Mouse (Mus musculus): ENCODE data around the gene Calhm2. TPM values are rescaled to one million over a fixed set of nuclear protein-coding genes. Genes with fewer than 3 reads are reported as not detected.

Gene Calhm2
- polyA plus RNA-seq, 1 experiment from 2014 or later, result 1.3 TPM

Other genes with a start within 250 kb of the Calhm2 start
- 37.0 and 49.6 TPM in 2 replicates for gene Ina, start 123.6 kb downstream of the Calhm2 start, polyA plus RNA-seq (2014; fragmentation: Nextera tagmentation; extraction: Ambion mirVana)
- gene Nt5c2, start 123.1 kb downstream of the Calhm2 start, polyA plus RNA-seq (2014; fragmentation: Nextera tagmentation; extraction: Ambion mirVana), result 72.5 and 90.4 TPM in 2 replicates
- gene Pcgf6, start 87.4 kb downstream of the Calhm2 start, polyA plus RNA-seq (2014; fragmentation: Nextera tagmentation; extraction: Ambion mirVana), result 35.8 and 38.1 TPM in 2 replicates
- gene Taf5, start 70.5 kb downstream of the Calhm2 start, polyA plus RNA-seq (2014; fragmentation: Nextera tagmentation; extraction: Ambion mirVana), result 12.8 and 13.4 TPM in 2 replicates
- 1,038 and 1,047 TPM in 2 replicates for gene Usmg5, start 47.6 kb downstream of the Calhm2 start, polyA plus RNA-seq (2014; fragmentation: Nextera tagmentation; extraction: Ambion mirVana)
- 8.9 and 9.3 TPM in 2 replicates for gene Pdcd11, start 47.5 kb downstream of the Calhm2 start, polyA plus RNA-seq (2014; fragmentation: Nextera tagmentation; extraction: Ambion mirVana)
- not detected in 2 replicates for gene Calhm1, start 6.0 kb upstream of the Calhm2 start, polyA plus RNA-seq (2014; fragmentation: Nextera tagmentation; extraction: Ambion mirVana)
- not detected in 2 replicates for gene Calhm3, start 19.5 kb upstream of the Calhm2 start, polyA plus RNA-seq (2014; fragmentation: Nextera tagmentation; extraction: Ambion mirVana)
- 2.9 and 3.2 TPM in 2 replicates for gene Neurl1a, start 40.5 kb upstream of the Calhm2 start, polyA plus RNA-seq (2014; fragmentation: Nextera tagmentation; extraction: Ambion mirVana)